Mouse (Mus musculus): ENCODE results near the gene Psmd6. TPM values are rescaled to one million over a fixed set of nuclear protein-coding genes. Genes with fewer than 3 reads are reported as not detected.

The Psmd6 gene
- polyA plus RNA-seq (2012; rRNA removed), result 152 and 172 TPM in 2 replicates

GRCm38 (mm10) chr14:14120230-14121096 lies at the start of gene Psmd6:
Gene Psmd6, minus strand, starts transcription at chr14:14120984.

Other genes with a start within 250 kb of the Psmd6 start
- gene Gm281, start 206.5 kb downstream of the Psmd6 start, polyA plus RNA-seq (2012; rRNA removed), result 0.04 TPM in 1 of 2 replicates, not detected in the other
- gene Atxn7, start 159.5 kb downstream of the Psmd6 start, polyA plus RNA-seq (2012; rRNA removed), result 16.5 and 20.1 TPM in 2 replicates
- 141 and 166 TPM in 2 replicates for gene Thoc7, start 159.1 kb downstream of the Psmd6 start, polyA plus RNA-seq (2012; rRNA removed)
- not detected in 2 replicates for gene Olfr720, start 65.9 kb upstream of the Psmd6 start, polyA plus RNA-seq (2012; rRNA removed)
- not detected in 2 replicates for gene Olfr31, start 201.8 kb upstream of the Psmd6 start, polyA plus RNA-seq (2012; rRNA removed)
- 11.9 and 14.1 TPM in 2 replicates for gene Il3ra, start 225.3 kb upstream of the Psmd6 start, polyA plus RNA-seq (2012; rRNA removed)